Mouse (Mus musculus): ENCODE data around the gene Fam171a1.
"Not testable (repeated sequence)": the region's sequence is repeated elsewhere in the genome, so short reads cannot be mapped to it uniquely, and the experiment has no call there.

Fam171a1 gene

GRCm38 (mm10) chr2:3113866-3114265 is at the start of gene Fam171a1:
TSS of gene Fam171a1 (plus strand) at chr2:3114224.
- no peak for DNase-seq

DNA sequence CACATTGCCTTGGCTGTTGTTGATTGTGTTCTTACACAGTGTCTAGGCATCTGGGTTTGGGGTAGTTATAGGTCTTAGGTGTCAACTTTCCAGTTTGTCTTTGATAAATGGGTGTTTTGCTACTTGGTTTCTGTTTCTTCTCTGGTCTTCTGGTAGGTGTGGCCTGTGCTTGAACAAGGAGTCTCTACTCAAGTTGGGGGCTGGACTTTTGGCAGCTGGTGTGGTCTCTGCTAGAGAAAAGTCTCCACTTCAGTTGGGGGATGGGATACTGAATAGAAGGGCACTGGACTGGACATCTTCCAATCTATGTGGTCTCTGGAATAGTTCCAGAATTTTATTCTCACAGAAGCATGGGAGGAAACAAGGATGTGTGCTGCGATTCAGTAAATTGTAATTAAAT is 44.9 kb upstream of the Fam171a1 start:
- DNase-seq = no peak

- not testable (repeated sequence) for DNase-seq
Measured at GRCm38 (mm10) chr2:3088361-3088760, 25.7 kb upstream of the Fam171a1 start.

GRCm38 (mm10) chr2:3089274-3089673 is 24.8 kb upstream of the Fam171a1 start:
- no peak for DNase-seq

DNA sequence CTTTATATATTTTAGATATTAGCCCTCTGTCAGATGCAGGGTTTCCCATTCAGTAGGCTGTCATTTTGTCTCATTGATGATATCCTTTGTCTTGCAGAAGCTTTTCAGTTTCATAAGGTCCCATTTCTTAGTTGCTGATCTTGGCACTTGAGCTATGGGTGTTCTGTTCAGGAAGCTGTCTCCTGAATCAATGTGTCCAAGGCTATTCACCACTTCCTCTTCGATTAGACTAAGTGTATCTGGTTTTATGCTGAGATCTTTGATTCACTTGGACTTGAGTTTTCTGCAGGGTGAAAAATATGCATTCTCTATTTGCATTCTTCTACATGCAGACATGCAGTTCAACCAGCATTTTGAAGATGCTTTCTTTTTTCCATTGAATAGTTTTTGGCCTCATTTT is 17.9 kb upstream of the Fam171a1 start:
- DNase-seq = no peak

GRCm38 (mm10) chr2:3099971-3100370 is 14.1 kb upstream of the Fam171a1 start:
- no peak for DNase-seq

GRCm38 (mm10) chr2:3101292-3101957 is 12.6 kb upstream of the Fam171a1 start:
- no peak for DNase-seq

DNA sequence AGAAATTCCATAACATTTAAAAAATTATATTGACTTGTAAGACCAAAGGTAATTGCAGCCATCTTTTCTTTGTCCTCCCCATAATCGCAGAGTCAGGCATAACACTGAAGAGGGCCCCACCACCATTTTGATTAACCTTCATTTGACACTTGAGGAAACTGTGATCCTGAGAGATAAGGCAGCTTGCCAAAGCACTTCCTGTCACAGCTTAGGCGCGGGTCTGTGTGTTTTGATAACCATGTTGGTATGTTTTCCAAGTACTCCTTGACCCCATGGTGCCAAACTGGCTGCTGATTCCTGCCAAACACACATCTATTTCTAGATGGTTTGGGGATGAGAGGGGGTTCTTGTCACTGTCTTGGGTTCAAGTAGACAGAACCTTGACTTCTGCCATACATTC is 11.7 kb upstream of the Fam171a1 start:
- no peak for DNase-seq

DNA sequence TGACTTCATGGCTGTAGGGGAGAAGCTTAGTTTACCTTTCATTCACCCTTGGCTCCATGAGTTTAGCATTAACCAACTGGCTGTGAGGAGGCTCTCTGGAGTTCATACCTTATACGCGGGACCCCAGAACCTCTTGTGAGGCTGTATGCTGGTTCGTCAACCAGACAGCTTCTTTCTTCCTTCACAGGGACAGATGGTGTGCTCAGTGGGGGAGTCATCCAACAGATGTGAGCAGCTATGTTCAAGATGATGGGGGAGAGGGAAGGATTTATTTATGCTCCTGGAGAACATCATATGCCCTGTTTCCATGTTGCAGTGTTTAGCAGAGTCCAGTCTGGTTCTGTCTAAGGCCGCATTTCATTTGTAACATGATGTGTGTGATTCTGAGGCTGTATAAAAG is 6.6 kb upstream of the Fam171a1 start:
- no peak for DNase-seq

- no peak for DNase-seq
Measured at GRCm38 (mm10) chr2:3108431-3108830, 5.6 kb upstream of the Fam171a1 start.

DNA sequence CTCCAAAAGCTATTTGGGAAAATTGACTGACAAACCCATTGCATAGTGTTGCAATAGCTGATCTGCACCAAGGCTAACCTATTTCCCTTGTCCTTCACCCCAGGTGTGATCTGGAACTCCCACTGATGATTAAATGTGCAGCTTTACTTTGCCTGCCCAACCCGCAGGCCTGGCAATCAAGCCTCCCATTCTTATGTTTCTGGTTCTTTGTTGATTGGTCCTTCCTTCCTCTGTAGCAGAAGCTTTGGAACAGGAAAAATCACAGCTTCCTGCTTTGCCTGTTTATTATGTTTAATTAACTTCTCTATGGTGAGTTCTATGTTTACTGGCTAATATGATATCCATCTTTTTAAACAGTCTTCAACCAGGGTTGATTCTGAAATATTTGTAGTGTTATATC is 5.2 kb upstream of the Fam171a1 start:
- no peak for DNase-seq

DNA sequence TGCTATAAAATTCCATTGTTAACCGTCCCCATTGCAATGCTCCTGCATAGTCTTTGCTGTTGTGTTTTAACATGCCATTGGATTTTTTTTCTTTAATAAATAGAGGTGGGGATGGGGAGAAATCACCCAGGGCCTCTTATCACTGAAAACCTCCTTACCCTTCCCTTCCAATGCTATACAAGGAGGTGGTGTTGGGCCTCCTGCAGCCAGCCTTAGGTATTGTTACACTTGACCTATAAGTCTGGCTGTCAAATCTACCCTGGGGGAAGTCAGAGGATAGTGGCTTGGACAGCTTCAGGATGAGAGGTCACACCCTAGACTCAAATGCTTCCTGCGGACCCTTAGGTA is 3.8 kb downstream of the Fam171a1 start:
- no peak for DNase-seq

- peak; percentile 91 to 93 for DNase-seq
Measured at GRCm38 (mm10) chr2:3118203-3118941, 4.3 kb downstream of the Fam171a1 start.

- no peak for DNase-seq
Measured at GRCm38 (mm10) chr2:3118969-3119368, 4.9 kb downstream of the Fam171a1 start.

GRCm38 (mm10) chr2:3119371-3119935 is 5.4 kb downstream of the Fam171a1 start:
- no peak for DNase-seq

- no peak for DNase-seq
Measured at GRCm38 (mm10) chr2:3122571-3122970, 8.5 kb downstream of the Fam171a1 start.

- no peak for DNase-seq
Measured at GRCm38 (mm10) chr2:3127256-3127883, 13.3 kb downstream of the Fam171a1 start.

DNA sequence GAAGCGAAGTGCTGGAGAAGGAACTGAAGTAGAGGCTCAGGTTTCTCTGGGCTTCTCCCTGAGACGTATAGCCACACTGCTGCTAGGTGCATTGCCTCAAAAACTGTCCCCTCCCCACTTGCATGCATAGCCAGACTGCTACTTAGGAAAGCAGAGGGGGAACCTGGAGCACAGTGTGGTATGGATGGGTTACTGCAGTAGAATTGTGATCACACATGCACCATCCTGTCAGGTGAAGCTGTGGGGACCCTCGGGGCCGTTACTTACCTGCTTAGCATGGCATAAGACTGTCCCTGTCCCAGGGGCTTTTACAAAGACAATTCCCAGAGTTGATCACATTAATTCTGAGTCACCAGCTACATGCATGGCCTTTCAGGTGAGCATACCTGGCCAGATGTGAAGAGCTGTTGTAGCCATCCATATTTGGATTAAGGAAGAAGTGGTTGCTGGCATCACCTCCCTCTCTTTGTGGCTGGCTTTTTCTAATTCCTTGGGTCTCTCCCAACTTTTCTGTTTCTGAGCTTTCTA is 14.4 kb downstream of the Fam171a1 start:
- DNase-seq = peak in 1 of 2 experiments; percentile 3

GRCm38 (mm10) chr2:3128910-3129309 is 14.9 kb downstream of the Fam171a1 start:
- DNase-seq = peak in 1 of 2 experiments; percentile 4

DNA sequence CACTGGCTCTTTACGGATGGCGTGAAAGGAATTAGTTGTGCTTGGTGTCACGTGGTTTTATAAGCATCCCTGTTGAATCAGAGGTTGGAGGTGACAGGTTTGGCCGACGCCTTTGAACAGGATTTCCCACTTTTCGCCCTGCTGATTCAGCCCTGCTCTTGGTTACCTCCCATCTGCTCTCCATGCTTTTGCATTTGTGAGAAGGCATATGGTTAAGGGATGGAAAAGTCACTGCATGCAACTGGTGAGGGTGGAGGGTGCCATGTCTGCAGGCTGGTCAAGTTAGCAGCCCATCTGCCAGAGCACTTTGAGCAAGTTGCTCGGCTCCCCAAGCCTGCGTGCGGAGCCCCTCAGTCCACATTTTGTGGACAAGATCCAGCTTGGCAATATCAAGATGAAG is 18.4 kb downstream of the Fam171a1 start:
- DNase-seq = no peak

GRCm38 (mm10) chr2:3134580-3135296 is 20.7 kb downstream of the Fam171a1 start:
- DNase-seq = peak; percentile 40 to 77

DNA sequence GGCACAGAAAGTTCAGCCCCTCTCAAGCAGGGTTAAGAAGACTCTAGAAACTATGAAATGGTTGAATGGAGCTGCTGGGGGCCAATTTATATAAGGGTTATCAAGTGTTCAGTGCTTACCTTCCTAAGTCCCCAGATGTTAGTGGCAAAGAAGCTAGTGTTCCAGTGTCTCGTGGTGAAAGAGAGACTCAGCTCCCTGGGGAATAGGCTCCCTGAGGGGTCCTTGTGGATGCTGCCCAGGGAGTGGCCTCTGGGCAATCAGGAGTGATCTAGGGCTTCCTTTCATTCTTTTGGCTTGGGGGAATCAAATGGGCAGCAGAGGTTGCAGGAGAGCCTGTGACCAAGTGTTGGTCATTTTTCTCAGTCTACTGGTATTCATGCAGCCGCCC is 21.3 kb downstream of the Fam171a1 start:
- no peak for DNase-seq

- peak in 1 of 2 experiments; percentile 3 for DNase-seq
Measured at GRCm38 (mm10) chr2:3138308-3138707, 24.3 kb downstream of the Fam171a1 start.
